In the genomic region with DNA sequence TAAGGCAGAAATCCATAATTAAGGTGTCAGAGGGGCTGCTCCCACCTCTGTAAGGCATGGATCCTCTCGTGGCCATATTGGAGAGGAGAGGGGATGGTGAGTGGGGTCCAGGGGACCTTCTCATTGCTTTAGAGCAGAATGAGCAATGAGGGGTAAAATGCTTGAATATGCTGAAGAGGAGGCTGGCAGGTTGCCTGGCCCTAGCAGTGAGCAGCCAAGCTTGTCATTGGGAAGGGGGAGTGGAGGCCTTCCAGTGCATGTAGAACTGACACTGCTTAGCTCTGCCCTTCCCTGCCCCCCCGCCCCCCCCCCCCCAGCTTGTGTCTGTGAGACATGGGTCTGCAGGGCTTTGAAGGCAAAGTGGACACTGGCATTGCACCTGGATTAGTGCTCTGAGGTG, we compare ENCODE assay signal across 29 mouse cellular contexts. TPM values are rescaled to one million over a fixed set of nuclear protein-coding genes. Genes with fewer than 3 reads are reported as not detected.
DNase-seq lines count a peak whose midpoint lies in the region; ATAC-seq and TF ChIP-seq lines count a peak whose summit lies in the region.
"Had no signal": no experiment of that assay in that cellular context is flagged by ENCODE, and none has a peak within 500 bp of the region (broad histone marks: within the 10 kb centered on the region; RNA-seq: fewer than 3 reads in every experiment).

No protein-coding gene starts in this region.

- intact Hi-C loops in left cerebral cortex, postnatal 4 days (cut with DNase I): no loop called here

- DNase-seq in forebrain, embryonic 14.5 days (ENCODE audit: low spot score): peak; percentile 52
- no peak for DNase-seq in forebrain, embryonic 11.5 days (ENCODE audit: low spot score)
- peak; percentile 6 for DNase-seq in kidney, postnatal 0 days (ENCODE audit: low spot score)
- peak; percentile 75 for DNase-seq in left cerebral cortex, postnatal 4 days
- DNase-seq in left cerebral cortex, adult 8-10 months (ENCODE audit: low spot score in 2 of 2): no peak
- DNase-seq in brain, embryonic 14.5 days (ENCODE audit: low read depth): peak; percentile 61
- DNase-seq in thymus, postnatal 0 days (ENCODE audit: low spot score): no peak
- DNase-seq: adrenal gland, adult 2 months; adrenal gland, postnatal 14 days; cerebellum, adult 18-20 months; cerebellum, adult 9-11 months; gastrocnemius, adult 2 months; gastrocnemius, postnatal 14 days had no signal

- H3K4me3 ChIP-seq in forebrain, embryonic 14.5 days (ENCODE audit: low read depth, low read length): no peak overlapping the region
- no peak overlapping the region for H3K4me3 ChIP-seq in forebrain, embryonic 11.5 days (ENCODE audit: low read depth, low read length)
- H3K4me3 ChIP-seq in kidney, postnatal 0 days (replicated peaks; ENCODE audit: low read depth, low read length): no peak overlapping the region
- no peak overlapping the region for H3K4me3 ChIP-seq in kidney, embryonic 15.5 days (replicated peaks)
- H3K4me3 ChIP-seq: forebrain, embryonic 10.5 days; gastrocnemius, adult 2 months; hindbrain, embryonic 12.5 days had no signal

- H3K4me1 ChIP-seq in forebrain, embryonic 14.5 days (ENCODE audit: control insufficient read depth, insufficient read depth, low read length): no peaks in the 10 kb centered on the region
- no peaks in the 10 kb centered on the region for H3K4me1 ChIP-seq in forebrain, embryonic 11.5 days (replicated peaks; ENCODE audit: control insufficient read depth, insufficient read depth, low read length)
- no peaks in the 10 kb centered on the region for H3K4me1 ChIP-seq in kidney, postnatal 0 days (replicated peaks; ENCODE audit: insufficient read depth, low read length)
- no peaks in the 10 kb centered on the region for H3K4me1 ChIP-seq in kidney, embryonic 15.5 days
- H3K4me1 ChIP-seq: forebrain, embryonic 10.5 days; hindbrain, embryonic 12.5 days had no signal

- 60% methylated on average over 1 of the region's 2 CpGs for WGBS in forebrain, embryonic 14.5 days
- 61% methylated on average over 2 of the region's 2 CpGs for WGBS in forebrain, embryonic 11.5 days
- 83% methylated on average over 1 of the region's 2 CpGs for WGBS in kidney, postnatal 0 days
- WGBS in kidney, embryonic 15.5 days: 46% methylated on average over 2 of the region's 2 CpGs

- no peak for TF ChIP-seq POLR2A in brain, embryonic 14.5 days (IDR thresholded peaks at IDR 0.05; ENCODE audit: borderline replicate concordance, extremely low read depth, insufficient read depth, insufficient read length, poor library complexity, severe bottlenecking)

- no peak for ATAC-seq in forebrain, embryonic 14.5 days
- no peak for ATAC-seq in forebrain, embryonic 11.5 days (replicated peaks; ENCODE audit: low FRiP score)
- ATAC-seq in kidney, postnatal 0 days (replicated peaks; ENCODE audit: low FRiP score, low read depth): no peak
- no peak for ATAC-seq in kidney, embryonic 15.5 days (replicated peaks; ENCODE audit: low FRiP score)
- ATAC-seq: CD4-positive, CD25-positive, alpha-beta regulatory T cell, adult 4 months; forebrain, embryonic 16.5 days; hindbrain, embryonic 16.5 days; inflammation-experienced regulatory T-cells, adult 6 months had no signal

- H3K4me2 ChIP-seq in forebrain, embryonic 14.5 days (ENCODE audit: low read length): no peak overlapping the region
- no peak overlapping the region for H3K4me2 ChIP-seq in forebrain, embryonic 11.5 days (ENCODE audit: low read depth, low read length, severe bottlenecking)
- H3K4me2 ChIP-seq in kidney, postnatal 0 days (ENCODE audit: low read length): no peak overlapping the region
- no peak overlapping the region for H3K4me2 ChIP-seq in kidney, embryonic 15.5 days
- H3K4me2 ChIP-seq: heart, embryonic 11.5 days; hindbrain, embryonic 12.5 days had no signal

- no peaks in the 10 kb centered on the region for H3K27me3 ChIP-seq in forebrain, embryonic 14.5 days (replicated peaks; ENCODE audit: control insufficient read depth, insufficient read depth, low read length)
- no peaks in the 10 kb centered on the region for H3K27me3 ChIP-seq in forebrain, embryonic 11.5 days (ENCODE audit: control insufficient read depth, insufficient read depth, low read length)
- H3K27me3 ChIP-seq in kidney, postnatal 0 days (ENCODE audit: insufficient read depth, low read length): no peaks in the 10 kb centered on the region
- no peaks in the 10 kb centered on the region for H3K27me3 ChIP-seq in kidney, embryonic 15.5 days
- H3K27me3 ChIP-seq: hindbrain, embryonic 12.5 days had no signal

- no peaks in the 10 kb centered on the region for H3K9me3 ChIP-seq in forebrain, embryonic 14.5 days (replicated peaks; ENCODE audit: control insufficient read depth, low read length)
- H3K9me3 ChIP-seq in forebrain, embryonic 11.5 days (ENCODE audit: control insufficient read depth, low read length): no peaks in the 10 kb centered on the region
- no peaks in the 10 kb centered on the region for H3K9me3 ChIP-seq in kidney, postnatal 0 days (replicated peaks; ENCODE audit: low read length)
- H3K9me3 ChIP-seq in kidney, embryonic 15.5 days (replicated peaks): no peaks in the 10 kb centered on the region
- H3K9me3 ChIP-seq: forebrain, embryonic 10.5 days; hindbrain, embryonic 12.5 days had no signal

- no peak for TF ChIP-seq CTCF in kidney, postnatal 0 days (IDR thresholded peaks at IDR 0.05; ENCODE audit: low read depth)
- TF ChIP-seq CTCF in brain, embryonic 14.5 days (IDR thresholded peaks at IDR 0.05; ENCODE audit: borderline replicate concordance, extremely low read depth, insufficient read depth, insufficient read length): no peak

- no peak overlapping the region for H3K9ac ChIP-seq in forebrain, embryonic 14.5 days (ENCODE audit: low read length)
- H3K9ac ChIP-seq in forebrain, embryonic 11.5 days (ENCODE audit: low read length): no peak overlapping the region
- H3K9ac ChIP-seq in kidney, postnatal 0 days (ENCODE audit: low read depth, low read length): no peak overlapping the region
- no peak overlapping the region for H3K9ac ChIP-seq in kidney, embryonic 15.5 days
- H3K9ac ChIP-seq: hindbrain, embryonic 12.5 days had no signal

- no peaks in the 10 kb centered on the region for H3K36me3 ChIP-seq in forebrain, embryonic 14.5 days (ENCODE audit: control insufficient read depth, insufficient read depth, low read length)
- no peaks in the 10 kb centered on the region for H3K36me3 ChIP-seq in forebrain, embryonic 11.5 days (ENCODE audit: control insufficient read depth, insufficient read depth, low read length)
- H3K36me3 ChIP-seq in kidney, postnatal 0 days (ENCODE audit: insufficient read depth, low read length): no peaks in the 10 kb centered on the region
- no peaks in the 10 kb centered on the region for H3K36me3 ChIP-seq in kidney, embryonic 15.5 days
- H3K36me3 ChIP-seq: forebrain, embryonic 10.5 days; hindbrain, embryonic 12.5 days had no signal

- H3K27ac ChIP-seq in forebrain, embryonic 14.5 days (ENCODE audit: low read depth, low read length): no peak overlapping the region
- H3K27ac ChIP-seq in forebrain, embryonic 11.5 days (ENCODE audit: low read depth, low read length): no peak overlapping the region
- no peak overlapping the region for H3K27ac ChIP-seq in kidney, postnatal 0 days
- H3K27ac ChIP-seq in kidney, embryonic 15.5 days: no peak overlapping the region
- H3K27ac ChIP-seq: forebrain, embryonic 10.5 days; gastrocnemius, adult 2 months; hindbrain, embryonic 12.5 days had no signal

RNA-seq across cellular contexts. Expression of a gene that starts 28.1 kb away (rescaled TPM):
- polyA plus RNA-seq in forebrain, embryonic 14.5 days (2014; fragmentation: Nextera tagmentation; extraction: Ambion mirVana): 0.19 TPM in 1 of 2 replicates, not detected in the other
- 0.08 and 0.37 TPM in 2 replicates for polyA plus RNA-seq in forebrain, embryonic 11.5 days (2014; fragmentation: Nextera tagmentation; extraction: Ambion mirVana)
- polyA plus RNA-seq in kidney, postnatal 0 days (2015; fragmentation: Nextera tagmentation; extraction: Ambion mirVana): 0.04 TPM in 1 of 2 replicates, not detected in the other
- 0.14 and 0.49 TPM in 2 replicates for polyA plus RNA-seq in kidney, embryonic 15.5 days (2015; fragmentation: Nextera tagmentation; extraction: Ambion mirVana)
- not detected for total RNA-seq in left cerebral cortex, postnatal 4 days (2021)
- under 1 TPM in 2 of 4 experiments, not detected in 2; 0.16 to 0.20 TPM for total RNA-seq in left cerebral cortex, adult 8-10 months (2022)
- 1.3 and 7.0 TPM in 2 replicates for polyA plus RNA-seq in brain, embryonic 14.5 days (2012; rRNA removed)
- 0.08 TPM in 1 of 2 replicates, not detected in the other for polyA plus RNA-seq in thymus, postnatal 0 days (2015; fragmentation: Nextera tagmentation; extraction: Ambion mirVana)
- total RNA-seq: gastrocnemius, adult 2 months; gastrocnemius, postnatal 14 days; gastrocnemius, postnatal 4 days; heart, adult 8-10 months; heart, postnatal 25 days; hematopoietic stem cell, adult 5-6 weeks; MEL had no signal
- polyA plus RNA-seq: C2C12; CD4-positive, CD25-positive, alpha-beta regulatory T cell, adult 4 months; forebrain, embryonic 10.5 days; forebrain, embryonic 16.5 days; heart, embryonic 11.5 days; heart, postnatal 0 days had no signal

RNA-seq across cellular contexts. Expression of a gene that starts 57.8 kb away (rescaled TPM):
- polyA plus RNA-seq in forebrain, embryonic 14.5 days (2014; fragmentation: Nextera tagmentation; extraction: Ambion mirVana): not detected in 2 replicates
- polyA plus RNA-seq in forebrain, embryonic 11.5 days (2014; fragmentation: Nextera tagmentation; extraction: Ambion mirVana): not detected in 2 replicates
- 0.04 and 0.12 TPM in 2 replicates for polyA plus RNA-seq in kidney, postnatal 0 days (2015; fragmentation: Nextera tagmentation; extraction: Ambion mirVana)
- 0.14 and 0.31 TPM in 2 replicates for polyA plus RNA-seq in kidney, embryonic 15.5 days (2015; fragmentation: Nextera tagmentation; extraction: Ambion mirVana)
- not detected for total RNA-seq in left cerebral cortex, postnatal 4 days (2021)
- total RNA-seq in left cerebral cortex, adult 8-10 months (2022): under 1 TPM; 0.28 to 0.58 (median 0.40) TPM
- 0.01 and 0.03 TPM in 2 replicates for polyA plus RNA-seq in brain, embryonic 14.5 days (2012; rRNA removed)
- 0.06 TPM in 1 of 2 replicates, not detected in the other for polyA plus RNA-seq in thymus, postnatal 0 days (2015; fragmentation: Nextera tagmentation; extraction: Ambion mirVana)
- total RNA-seq: adrenal gland, adult 2 months; hematopoietic stem cell, adult 5-6 weeks; MEL had no signal
- polyA plus RNA-seq: CD4-positive, CD25-positive, alpha-beta regulatory T cell, adult 4 months; embryonic facial prominence, embryonic 11.5 days; forebrain, embryonic 10.5 days; forebrain, embryonic 16.5 days had no signal

Comparison
In these comparisons a context has a peak if more than half of its experiments do, and no peak if none do; other contexts are left out.
1. DNase-seq: peak in forebrain, embryonic 14.5 days (single experiment), kidney, postnatal 0 days (single experiment), left cerebral cortex, postnatal 4 days (single experiment) and brain, embryonic 14.5 days (single experiment); none in forebrain, embryonic 11.5 days (single experiment), left cerebral cortex, adult 8-10 months (0 of 2) and thymus, postnatal 0 days (single experiment).